Mouse (Mus musculus) thymus, postnatal 0 days (tissue): Measurements from ENCODE around the gene Vmn2r54. TPM values are rescaled to one million over a fixed set of nuclear protein-coding genes. Genes with fewer than 3 reads are reported as not detected.
"Not testable (repeated sequence)": the region's sequence is repeated elsewhere in the genome, so short reads cannot be mapped to it uniquely, and the experiment has no call there.

Experiments used
- DNase-seq: peaks from one replicate; pipeline ENCODE4 v3.0.0-alpha.2; 2015; ENCODE audit warnings: low spot score
- polyA plus RNA-seq: library from polyadenylated mRNA; unstranded; fragments of >200 nt; fragmentation: Nextera tagmentation; extraction: Ambion mirVana; gene quantifications from 2 replicates; pipeline ENCODE4 v1.2.1, GENCODE M21; 2015

The Vmn2r54 gene
- not detected in 2 replicates for polyA plus RNA-seq

DNA sequence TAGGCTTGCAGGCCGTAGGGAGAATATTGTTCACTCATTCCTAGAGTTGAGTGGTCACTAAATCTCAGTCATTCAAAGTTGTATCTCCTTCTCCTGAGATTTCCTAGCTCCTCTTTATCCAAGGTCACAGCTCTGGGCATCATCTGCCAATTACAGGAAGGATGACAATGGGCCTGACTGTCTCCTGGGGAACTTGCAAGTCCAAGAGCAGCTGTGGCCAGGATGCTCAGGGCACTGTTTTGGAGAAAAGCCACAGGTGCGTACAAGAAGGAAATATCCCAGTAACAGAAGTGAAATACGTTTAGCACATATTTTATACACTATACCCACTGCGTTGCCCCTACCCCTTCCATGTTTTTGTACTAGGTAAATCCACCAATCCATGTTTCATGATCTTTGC is at the start of gene Vmn2r54:
Gene Vmn2r54 (minus strand): TSS at position 101 of the 400 bp plus-strand sequence.
- DNase-seq, result not testable (repeated sequence)

GRCm38 (mm10) chr7:12684903-12685302 is 44.8 kb upstream of the Vmn2r54 start, which contains the start of gene Vmn2r55:
Vmn2r55 (minus strand) TSS chr7:12685003.
- DNase-seq, result not testable (repeated sequence)

DNA sequence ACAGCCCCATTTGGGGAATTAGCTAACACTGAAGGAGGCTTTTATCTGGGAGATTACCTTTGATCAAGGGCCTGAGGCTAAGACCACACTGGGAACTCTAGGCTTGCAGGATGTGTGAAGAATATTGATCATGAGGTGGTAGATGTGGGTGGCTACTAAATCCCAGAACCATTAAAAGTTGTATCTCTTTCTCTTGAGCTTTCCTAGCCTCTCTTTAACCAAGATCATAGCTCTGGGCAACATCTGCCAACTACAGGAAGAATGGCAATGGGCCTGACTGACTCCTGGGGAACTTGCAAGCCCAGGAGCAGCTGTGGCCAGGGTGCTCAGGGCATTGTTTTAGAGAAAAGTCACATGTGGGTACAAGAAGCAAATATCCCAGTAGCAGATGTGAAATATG is 31.4 kb downstream of the Vmn2r54 start, which contains the start of gene Vmn2r53:
Gene Vmn2r53 (minus strand): TSS at position 101 of the 400 bp plus-strand sequence.
- DNase-seq, result no peak

Other genes starting within 250 kb of the Vmn2r54 start
- 2.6 and 3.2 TPM in 2 replicates for gene Zfp551, start 217.6 kb downstream of the Vmn2r54 start, polyA plus RNA-seq
- 13.9 and 14.6 TPM in 2 replicates for gene Zfp606, start 162.0 kb downstream of the Vmn2r54 start, polyA plus RNA-seq
- not detected in 2 replicates for gene 2900092C05Rik, start 127.8 kb downstream of the Vmn2r54 start, polyA plus RNA-seq
- gene Vmn2r53, start 31.5 kb downstream of the Vmn2r54 start, polyA plus RNA-seq, result under 0.01 TPM in 1 of 2 replicates, not detected in the other
- gene Vmn2r55, start 44.7 kb upstream of the Vmn2r54 start, polyA plus RNA-seq, result not detected in 2 replicates
- gene Vmn2r56, start 94.7 kb upstream of the Vmn2r54 start, polyA plus RNA-seq, result not detected in 2 replicates
- gene Zscan18, start 163.3 kb upstream of the Vmn2r54 start, polyA plus RNA-seq, result 1.2 and 1.5 TPM in 2 replicates
- 11.0 and 17.6 TPM in 2 replicates for gene Zfp329, start 178.5 kb upstream of the Vmn2r54 start, polyA plus RNA-seq
- gene Zfp110, start 194.4 kb upstream of the Vmn2r54 start, polyA plus RNA-seq, result 34.5 and 36.7 TPM in 2 replicates
- 1.9 and 2.4 TPM in 2 replicates for gene Zfp128, start 240.9 kb upstream of the Vmn2r54 start, polyA plus RNA-seq